Mouse (Mus musculus) kidney, adult 8-10 months (tissue): Measurements from ENCODE around the gene Dydc2.
A peak's percentile ranks its signal among the peaks of the same experiment; 100 is the strongest.

Experiments used
- DNase-seq, 2 experiments: peaks; one replicate each; pipeline ENCODE4 v3.0.0; 2022

The Dydc2 gene

DNA sequence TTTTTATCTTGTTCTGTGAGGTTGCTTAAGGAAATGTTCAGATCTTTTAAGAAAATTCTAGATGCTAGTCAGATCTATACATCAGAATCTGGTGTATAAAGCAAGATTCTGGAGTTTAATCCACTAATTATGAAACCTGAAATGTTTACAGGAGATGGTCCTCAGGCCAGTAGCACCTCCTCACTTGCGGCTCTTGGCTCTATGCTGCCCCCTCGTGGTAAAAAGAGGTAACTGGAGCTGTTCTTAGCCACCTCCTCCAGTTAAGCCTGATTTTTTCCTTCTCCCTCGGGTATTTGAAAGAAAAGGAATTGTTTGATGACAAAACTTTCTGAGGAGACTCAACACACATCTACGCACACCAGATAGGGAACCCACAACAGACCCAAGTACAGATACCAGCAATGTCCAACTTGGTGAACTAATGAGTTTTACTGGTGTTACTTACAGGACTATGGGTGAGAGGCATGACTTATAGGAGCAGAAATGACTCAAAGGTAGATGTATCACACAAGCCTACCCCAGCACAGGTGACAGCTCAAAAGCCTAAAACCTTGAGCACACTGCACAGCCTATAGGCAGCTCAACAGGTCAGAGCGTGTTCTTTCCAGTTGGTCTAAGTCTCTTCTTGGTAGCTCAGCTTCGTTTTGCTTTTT, 33.7 kb downstream of the Dydc2 start:
- DNase-seq: peak; percentile 35 to 70

DNA sequence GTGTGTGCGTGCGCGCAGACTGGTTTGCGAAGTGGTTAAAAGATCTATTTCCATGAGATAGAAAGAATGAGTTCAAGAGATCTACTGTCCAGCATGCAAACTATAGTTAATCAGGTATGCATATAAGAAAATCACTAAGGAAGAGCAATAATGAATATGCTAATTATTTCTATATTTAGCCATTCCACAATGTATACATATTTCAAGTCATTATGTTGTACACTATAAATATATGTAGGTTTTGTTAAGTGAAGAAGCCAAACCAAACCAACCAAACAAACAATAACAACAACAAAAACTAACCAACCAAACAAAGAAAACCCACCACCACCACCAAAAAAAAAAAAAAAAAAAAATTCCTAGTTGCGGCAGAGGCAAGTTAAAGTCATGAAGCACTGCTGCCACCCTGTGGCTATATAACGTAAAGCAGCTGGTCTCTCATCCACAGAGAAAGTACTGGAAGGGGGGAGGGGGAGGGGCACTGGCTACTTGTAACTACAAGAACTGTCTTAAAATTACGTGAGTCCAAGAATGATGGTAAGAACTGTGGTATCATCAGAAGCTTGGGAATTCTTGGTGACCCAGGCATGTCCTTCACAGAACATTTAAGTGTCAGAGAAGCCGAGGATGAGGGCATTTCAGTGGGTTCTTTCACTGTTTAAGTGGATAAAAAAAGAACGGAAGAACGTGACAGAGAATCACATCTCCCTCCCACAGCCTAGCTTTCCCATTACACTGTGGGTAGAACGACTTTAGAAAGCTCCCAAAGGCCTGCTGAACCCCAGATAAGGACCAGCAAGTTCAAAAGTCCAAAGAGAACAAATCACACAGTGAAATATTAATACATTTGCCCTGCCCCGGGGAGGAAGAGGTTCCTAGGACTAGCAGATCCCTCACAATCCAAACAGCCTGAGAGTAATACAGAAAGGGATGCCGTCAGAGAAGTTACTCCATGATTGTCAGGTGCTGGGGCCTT, 35.6 kb downstream of the Dydc2 start:
- peak; percentile 65 to 89 for DNase-seq

DNA sequence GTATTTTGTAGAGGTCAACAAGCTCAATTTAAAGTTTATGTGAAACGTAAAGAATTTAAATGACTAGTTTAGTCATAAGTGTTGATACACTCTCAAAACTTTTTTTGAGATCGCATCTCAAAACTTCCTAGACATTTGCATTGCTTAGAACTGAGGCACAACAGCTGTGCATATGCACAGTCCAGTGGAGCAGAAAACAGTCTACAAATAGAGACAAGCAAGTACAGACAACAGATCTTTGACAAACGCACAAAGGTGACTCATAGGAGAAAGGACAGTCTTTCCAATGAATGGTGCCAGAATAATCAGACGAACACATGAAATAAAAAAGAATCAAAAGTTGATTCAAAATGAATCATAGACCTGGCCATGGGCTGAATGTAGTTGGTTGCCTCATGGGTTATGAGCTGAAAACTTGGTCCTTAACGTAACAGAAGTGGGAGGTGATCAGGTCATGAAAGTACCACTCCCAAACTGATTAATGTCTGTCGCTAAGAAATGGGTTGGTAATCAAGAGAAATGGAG, 38.0 kb downstream of the Dydc2 start:
- no peak for DNase-seq

DNA sequence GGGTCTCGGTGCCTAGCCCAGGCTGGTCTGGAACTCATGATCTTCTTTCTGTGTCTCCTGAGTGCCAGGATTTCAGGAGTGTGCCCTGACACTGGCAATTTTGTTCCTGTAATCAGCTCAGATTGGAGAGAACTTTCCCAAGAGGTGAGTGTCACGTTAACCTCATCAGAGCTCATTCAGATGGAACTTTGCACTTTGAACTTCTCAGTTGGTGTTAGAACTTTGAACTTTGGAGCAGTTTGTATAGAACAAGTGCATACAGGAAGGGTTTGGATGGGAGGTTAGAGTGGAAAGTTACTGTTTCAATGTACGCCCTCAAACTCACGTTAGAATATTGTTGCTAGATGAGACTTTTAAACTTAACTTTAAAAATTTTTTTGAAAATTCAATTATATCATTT, 39.7 kb downstream of the Dydc2 start:
- peak in 1 of 2 experiments; percentile 69 for DNase-seq

DNA sequence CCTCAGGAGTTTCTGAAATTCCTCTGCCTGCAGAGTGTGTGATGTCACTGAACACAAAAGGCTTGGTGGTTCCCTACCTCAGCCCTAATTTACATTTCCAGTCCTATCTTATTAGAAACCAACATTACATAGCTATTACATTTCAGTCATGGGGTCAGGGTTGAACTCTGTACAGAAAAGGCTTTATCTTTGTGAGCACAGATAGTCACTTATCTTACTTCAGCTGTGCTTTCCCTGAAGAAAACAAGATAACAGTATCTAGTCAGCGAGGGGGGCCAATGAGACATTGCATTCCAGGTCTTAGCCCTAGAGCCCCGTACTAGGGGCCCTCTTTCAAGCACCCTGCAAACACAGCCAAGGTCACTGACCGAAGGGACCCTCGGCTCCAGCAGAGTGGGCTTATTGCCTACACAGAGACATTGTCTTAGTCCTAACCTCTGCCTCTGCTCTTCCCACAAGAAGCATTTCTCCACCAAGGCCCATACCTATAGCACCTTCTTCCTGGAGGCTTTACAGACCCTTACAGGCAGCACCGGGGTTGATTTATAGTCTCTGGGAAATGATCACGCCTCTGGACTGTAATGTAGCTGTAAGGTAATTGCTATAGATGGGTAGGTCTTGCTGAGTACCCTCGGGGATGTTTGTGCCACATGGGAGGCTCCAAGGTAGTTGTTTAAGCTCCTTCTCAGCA, 43.3 kb downstream of the Dydc2 start:
- no peak for DNase-seq

DNA sequence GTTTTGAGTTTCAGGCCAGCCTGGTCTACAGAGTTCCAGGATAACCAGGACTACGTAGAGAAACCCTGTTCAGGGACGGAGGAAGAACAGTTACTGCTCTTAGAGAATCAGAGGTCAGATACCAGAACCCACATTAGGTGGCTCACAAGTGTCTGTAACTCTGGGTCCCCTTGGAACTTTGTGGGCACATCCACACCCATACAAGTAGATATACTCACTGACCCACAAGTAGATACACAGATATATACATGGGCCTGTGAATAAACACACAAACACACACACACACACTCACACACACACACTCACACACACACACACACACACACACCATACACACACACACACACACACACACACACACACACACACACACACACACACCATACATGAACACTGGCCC, 43.9 kb downstream of the Dydc2 start:
- no peak for DNase-seq

DNA sequence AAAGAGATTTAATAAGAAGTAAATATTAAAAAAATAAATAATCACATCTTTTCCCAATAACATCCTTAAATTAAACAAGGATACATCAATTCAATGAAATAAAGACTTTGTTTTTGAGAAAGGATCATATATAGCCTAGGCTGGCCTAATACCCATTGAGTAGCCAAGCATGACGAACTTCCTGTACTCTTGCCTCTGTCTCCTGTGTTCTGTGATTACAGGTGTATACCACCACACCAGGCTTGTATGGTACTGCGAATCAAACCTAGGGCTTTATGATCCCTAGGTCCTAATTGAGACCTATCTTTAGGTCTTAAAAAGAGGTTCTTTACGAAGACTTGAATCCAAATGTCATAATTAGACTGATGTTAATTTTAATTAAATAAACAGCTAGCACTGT, 47.8 kb downstream of the Dydc2 start:
- no peak for DNase-seq

DNA sequence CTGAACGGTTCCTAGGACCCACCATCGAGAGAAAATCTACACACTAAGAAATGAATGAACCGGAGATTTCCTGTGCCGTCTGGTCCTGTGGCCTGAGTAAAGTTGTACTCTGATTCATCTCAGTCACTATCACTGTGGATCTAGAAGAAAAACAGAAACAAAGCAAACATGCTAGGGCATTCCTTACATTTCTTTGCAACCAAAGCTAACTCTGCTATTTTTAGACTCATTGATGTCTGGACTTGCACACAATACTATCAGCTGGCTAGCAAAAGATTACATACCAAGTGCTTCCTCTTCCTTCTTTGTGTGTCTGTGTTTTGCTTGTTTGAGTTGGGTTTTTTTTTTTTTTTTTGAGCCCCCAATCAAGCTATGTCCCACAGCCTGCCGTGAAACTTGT, 51.5 kb downstream of the Dydc2 start:
- no peak for DNase-seq

DNA sequence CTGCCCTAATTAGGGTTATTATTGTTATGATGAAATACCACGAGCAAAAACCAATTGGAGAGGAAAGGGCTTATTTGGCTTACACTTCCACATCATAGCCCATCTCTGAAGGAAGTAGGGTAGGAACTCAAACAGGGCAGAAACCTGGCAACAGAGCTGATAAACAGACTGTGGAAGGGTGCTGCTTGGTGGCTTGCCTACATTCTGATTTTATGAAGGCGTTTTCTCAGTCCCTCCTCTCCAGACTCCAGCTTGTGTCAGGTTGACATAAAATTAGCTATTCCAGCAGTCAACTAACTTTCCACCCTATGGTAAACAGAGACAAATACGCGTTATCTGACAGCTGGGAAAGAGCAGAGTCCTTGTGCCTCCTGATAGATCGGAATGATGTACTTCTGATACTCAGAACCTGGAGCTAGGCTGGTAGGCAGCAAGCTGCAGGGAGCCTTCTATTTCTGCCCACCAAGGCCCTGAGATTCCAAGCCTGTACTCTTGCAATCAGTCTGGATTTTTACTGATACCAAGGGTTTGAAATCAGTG, 54.2 kb downstream of the Dydc2 start:
- no peak for DNase-seq

DNA sequence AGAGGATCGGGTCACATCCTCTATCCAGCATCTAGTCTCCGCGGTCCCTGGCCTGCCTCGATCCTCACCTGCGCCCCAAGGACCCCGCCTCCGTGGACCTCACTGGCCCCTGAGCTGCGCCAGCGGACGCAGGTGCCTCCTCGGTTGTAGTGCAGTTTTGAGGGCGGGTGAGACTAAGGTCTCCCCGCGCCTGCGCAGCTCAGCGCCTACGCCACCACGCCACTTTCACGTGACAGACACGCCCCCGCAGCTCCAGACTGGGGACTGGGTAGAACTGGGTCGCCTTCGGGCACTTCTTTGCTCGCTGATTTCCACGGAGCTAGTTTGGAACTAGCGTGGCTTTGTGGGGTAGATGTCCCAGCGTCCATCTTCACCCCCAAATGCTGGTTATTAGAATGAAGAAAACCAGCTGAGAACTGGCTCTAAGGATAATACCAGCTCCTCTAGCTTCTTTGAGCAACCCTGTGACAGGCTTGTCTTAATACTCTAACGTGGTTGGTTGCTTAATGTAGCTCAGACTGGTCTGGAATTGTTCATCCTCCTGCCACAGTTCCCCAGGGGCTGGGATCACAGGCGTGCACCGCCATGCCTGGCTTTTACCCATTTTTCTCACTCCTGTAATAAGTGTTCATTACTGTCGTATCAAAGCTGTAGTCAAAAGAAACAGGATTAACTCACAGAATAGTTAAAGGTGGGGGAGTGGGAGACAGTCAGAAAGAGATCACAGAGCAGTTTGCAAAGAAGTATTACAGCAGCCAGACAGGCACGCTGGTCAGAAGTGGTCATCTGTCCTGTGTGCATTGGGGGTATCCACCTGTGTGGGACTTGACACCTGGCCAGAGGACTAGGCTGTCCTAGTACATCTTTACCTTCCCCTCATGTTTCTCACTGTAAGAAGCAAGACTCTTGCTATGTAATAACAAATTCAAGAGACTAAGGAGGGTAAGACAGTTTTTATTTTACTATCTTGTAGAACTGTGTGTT, 55.1 kb downstream of the Dydc2 start, which contains the start of gene Fam213a:
Fam213a (minus strand) TSS at position 159 of the 984 bp plus-strand sequence.
- peak; percentile 93 to 94 for DNase-seq

DNA sequence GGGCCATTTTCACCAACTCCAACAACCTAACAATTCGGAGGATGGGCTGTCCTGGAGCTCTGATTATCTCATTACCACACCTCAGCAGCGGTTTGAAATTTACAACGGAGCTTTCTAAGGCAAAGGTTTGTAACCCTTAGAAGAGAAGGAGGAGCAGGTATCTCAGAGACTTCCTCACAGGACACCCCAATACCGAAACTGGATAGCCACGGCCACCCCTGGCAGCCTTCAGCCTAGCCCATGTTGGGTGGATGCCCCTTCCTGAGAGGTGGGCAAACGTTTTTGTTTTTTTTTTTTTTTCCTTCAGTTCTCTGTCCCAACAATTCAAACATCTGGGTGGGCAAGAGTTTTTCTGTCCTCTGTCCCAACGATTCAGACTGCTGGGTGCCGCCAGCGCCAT, 55.9 kb downstream of the Dydc2 start:
- no peak for DNase-seq

DNA sequence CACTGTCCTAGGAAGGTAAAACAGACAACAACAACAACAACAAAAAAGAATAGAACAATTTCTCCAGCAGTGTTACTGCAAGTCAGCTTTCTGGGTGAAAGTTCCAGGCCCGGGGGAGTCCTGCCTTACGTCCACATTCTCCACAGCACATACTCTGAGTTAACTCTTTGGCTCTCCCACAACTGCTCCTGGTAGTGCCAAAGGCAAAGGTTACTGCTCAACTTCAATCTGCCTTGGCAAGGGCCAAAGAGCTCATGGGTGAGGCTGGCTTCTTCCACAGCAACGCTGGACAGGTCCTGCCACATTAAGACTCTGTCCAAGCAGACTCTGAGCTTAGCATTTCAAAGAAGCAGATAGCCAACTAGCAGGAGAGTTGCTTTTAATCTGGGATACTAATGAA, 57.1 kb downstream of the Dydc2 start:
- DNase-seq: peak; percentile 75 to 89

DNA sequence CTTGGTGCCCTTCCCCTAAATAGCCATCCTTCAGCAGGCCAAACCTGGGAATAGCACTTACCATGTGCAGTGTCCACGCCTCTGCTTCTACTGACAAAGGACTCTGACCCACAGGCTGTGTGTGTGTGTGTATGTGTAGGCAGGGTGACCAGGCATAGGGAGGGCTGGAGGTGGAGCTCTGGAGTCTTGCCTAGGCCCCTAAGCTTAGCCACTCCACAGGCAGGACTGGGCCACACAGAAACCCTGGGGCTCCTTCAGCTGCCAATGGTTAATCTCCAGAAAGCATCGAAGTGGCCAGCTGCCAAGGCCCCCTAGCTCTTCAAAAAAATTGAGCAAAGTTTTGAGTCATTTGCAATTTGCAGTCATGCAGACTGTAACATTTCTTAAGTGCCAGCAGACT, 60.9 kb downstream of the Dydc2 start:
- peak; percentile 70 to 80 for DNase-seq

DNA sequence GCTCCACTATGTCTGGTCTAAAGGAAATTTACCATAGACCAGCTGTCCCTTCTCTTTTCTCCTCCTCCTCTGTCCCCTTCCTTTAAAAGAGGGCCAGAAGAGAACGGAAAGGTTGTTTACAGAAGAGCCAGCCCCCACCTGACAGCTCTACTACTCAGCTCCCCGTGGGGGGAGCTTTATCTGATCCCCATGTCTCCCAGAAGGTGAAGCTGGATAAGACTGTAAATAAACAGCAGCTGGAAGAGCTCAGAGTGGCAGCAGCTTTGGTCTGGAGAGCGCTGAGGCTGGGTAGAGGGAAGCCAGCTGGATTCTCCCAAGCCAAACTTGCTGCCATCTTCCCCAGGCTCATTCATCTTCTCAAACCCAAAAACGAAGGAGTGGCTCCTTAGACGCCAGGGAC, 61.4 kb downstream of the Dydc2 start:
- no peak for DNase-seq

DNA sequence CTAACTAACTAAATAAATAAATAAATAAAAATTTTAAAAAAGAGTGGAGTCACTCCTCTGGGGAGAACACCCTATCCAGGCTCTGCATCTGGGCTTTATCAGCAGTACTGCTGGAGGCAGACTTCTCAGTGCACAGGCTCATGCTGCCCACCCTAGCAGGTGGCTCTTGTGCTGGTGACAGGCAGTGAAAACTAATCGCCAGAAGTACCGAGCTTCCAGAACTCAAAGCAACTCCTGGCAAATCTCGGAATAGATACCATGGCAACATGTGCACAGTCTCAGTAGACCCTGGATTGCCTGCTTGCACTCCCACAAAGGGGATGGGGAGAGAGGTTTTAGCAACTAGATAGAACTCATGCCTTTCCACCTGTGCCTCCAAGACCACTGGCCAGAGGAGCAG, 62.1 kb downstream of the Dydc2 start:
- no peak for DNase-seq

DNA sequence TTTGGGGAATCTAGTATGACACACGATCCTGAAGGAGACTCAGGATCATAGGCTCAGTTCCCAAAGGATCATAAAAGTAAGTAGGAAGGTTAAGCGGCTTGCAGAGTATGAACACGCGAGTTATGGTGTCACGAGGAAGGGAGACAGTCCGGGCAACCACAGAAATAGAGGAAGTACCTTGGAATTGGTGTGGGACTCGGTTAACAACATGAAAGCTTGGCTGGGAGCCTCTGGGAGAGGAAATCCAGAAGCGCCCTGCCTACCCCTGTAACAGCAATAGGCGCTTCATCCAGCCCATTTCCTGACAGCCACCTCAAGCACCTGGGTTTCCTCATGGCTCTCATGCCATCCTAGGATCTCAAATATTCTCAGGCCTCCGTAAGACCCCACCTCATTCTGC, 62.7 kb downstream of the Dydc2 start:
- no peak for DNase-seq

DNA sequence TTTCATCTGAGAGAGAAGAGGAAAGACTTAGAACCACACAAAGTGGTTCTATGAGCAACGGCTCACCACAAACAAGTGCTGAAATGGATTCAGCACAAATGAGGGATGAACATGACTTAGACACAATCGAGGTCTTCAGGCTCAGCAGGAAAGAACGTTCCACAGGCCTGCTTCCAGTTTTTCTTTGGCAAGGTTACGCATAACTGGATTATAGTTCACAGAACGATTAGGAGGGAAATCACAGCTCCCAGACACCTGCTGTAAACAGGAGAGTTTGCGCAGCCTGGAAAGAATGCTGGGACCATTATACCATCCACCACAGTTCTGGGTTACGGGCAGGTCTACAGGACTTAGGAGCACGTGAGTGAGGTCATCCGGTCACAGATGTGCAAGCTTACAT, 63.3 kb downstream of the Dydc2 start:
- DNase-seq: no peak

DNA sequence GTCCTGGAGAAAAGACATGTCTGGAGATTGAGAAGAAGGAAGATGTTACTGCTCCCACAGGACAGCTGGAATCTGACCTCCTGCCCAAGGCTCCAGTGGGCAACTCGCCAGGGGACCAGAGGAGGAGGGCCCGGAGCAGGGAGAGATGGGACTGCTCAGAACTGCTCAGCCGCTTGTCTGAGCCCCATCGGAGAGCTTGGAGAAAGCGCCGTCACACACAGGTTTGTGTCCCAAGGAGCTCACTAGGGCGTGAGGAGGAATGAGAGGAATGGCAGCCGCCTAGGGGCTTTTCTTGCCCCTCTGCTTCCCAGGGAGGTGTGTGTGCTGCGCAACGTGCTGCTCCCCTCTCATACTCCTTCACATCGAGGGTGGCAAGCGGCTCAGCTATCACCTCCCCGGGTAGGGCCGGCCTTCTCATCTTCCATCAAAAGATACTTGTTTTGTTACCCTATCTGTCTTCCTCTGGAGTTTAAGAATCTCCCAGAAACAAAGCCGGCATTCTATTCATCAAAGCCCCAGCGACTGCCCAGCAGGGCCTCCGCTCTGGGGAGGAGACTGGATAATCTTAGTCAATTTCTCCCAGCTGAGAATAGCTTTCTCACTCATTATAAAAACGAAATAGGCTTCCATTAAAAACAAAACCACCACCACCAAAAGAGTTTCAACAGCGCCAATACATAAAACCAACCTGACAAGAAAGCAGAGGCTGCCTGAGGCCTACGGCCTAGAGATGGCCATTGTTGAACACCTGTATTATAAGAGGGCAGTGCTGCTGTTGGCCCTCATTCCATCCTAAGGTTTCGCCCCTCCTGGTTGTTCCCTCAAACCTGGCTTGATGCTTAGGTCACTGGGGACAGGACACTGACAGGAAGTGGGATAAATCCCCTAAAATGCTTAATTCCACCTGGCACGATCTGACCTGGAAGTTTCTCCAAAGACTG, 64.5 kb downstream of the Dydc2 start:
- DNase-seq: peak; percentile 83 to 89

DNA sequence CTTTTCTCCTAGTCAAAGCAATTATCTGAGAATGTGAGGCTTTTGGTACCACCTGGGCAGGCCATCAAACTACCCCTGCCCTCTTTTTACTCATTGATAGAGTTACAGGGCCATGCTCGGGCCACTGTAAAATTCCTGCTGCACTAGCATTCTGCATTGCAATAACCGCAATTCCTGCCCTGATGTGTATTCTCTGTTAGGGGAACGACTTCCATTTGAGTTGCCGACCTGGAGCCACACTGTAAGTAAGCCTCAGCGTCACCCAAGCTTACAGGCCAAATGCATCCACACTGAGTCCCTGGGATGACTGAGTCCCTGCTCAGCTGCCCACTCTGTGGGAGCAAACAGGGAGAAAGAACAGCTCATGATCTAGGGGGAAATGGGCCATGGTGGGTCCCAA, 67.4 kb downstream of the Dydc2 start:
- DNase-seq: no peak

DNA sequence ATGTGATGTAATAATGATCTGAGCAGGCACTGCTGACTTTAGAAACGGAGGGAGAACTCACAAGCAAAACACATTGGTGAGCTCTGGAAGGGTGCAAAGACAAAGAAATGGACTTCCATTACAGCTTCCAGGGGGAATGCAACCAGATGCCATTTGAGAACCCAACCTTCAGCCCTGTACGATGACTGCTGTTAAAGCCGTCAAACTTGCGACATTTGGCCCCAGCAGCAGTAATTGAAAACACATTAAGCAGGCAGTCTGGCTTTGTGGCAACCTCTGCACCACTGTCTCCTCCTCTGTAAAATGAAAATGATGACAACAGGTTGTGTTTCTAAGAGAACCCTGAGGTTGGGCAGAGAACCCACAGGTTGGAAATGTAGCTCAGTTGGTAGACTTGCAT, 68.2 kb downstream of the Dydc2 start:
- no peak for DNase-seq
